Mouse (Mus musculus) bone marrow, adult 2 months (tissue): Measurements from ENCODE around the gene Cdkn2d.

Source experiments
- CTCF ChIP-seq: fragments of 200-500 bp; IDR thresholded peaks from 2 replicates; pipeline ENCODE4 v1.5.1; 2011; ENCODE audit warnings: low read length, control low read depth; ENCODE audit not compliant: control insufficient read depth, insufficient read depth
- POLR2A ChIP-seq: fragments of 200-500 bp; IDR thresholded peaks from 2 replicates; pipeline ENCODE4 v1.6.1; 2011; ENCODE audit warnings: low read depth, mild to moderate bottlenecking, control low read depth, low read length, borderline replicate concordance; ENCODE audit not compliant: control insufficient read depth

DNA sequence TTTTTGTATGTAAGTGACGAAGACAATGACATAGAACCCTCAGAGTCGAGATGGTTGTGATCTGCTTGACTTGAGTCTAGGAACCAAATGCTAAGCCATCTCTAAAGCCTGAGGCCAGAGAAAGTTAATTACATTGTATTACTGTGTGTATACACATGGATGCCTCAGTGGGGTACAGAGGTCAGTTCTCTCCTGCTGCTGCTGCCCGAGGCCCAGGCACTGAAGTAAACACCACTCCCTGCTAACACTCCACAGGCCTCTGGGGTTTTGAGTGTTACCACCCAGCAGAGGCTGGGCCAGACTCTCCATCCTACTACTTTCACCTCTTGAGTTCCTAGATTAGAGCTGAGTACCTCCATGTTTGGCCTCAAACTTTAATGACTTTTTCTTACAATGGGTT lies 7.2 kb downstream of the Cdkn2d start:
- TF ChIP-seq CTCF = no peak
- TF ChIP-seq POLR2A = no peak
